Mouse (Mus musculus) kidney, postnatal 25 days (tissue): ENCODE data around the gene Tspan18.

Source experiments
- DNase-seq, 2 experiments: peaks; one replicate each; pipeline ENCODE4 v3.0.0; 2021; ENCODE audit warnings: mixed read lengths in 2 of 2

The Tspan18 gene

DNA sequence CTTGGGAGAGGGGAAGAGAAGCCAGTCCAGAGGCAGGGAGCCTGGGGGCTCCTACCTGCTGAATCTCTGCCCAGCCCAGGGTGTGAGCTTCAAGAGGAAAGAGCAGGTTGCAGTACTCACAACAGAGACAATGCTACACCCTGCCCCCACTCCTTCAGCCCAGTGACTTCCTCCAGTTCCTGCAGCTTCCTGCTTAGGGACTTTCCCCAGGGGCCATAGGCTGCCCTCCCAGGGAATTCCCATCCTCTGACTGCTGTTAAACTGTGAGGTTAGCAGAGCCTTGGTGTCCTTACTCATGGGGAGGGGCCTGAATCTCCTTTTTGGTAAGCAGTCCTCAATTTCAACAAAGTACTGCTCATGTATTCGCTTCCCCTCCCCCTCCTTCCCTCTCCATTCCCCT is 120.1 kb downstream of the Tspan18 start:
- DNase-seq, result peak; percentile 46 to 70

DNA sequence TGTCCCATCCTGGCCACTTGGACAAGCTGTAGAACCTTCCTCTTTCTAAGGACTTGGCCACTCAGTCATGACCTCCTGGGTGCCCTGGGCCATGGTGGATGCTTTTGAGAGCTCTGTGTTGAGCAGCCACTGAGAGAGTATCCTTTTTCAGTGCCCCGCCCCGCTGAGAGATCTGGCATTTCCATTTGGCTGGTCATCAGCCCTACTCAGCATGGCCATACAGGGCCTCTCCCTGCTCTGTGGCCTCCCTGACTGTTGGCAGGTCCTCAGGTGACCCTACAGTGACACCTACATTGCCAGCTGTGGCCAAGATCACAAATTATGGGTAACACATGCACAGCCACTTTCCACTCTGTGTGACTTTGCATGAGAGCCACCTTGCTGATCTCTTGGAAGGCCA is 121.4 kb downstream of the Tspan18 start:
- DNase-seq, result no peak

DNA sequence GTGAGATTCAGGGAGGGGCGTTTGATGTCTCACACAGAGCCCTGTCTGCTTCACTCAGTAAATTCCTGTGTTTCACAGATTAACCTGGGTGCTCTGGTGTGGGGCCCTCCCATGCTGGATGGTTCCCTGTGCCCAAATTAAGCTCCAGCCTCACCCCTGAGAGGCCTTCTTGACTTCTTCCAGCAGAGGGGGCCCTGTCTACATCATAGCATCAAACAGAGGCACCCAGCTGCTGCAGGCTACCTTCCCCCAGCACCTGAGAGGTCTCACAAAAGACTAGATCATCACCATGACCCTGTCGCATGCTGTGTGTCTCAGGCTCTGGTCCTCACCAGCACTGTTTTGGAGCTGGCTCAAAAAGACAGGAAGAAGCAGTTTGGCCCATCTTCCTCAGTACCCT is 121.9 kb downstream of the Tspan18 start:
- DNase-seq, result no peak

DNA sequence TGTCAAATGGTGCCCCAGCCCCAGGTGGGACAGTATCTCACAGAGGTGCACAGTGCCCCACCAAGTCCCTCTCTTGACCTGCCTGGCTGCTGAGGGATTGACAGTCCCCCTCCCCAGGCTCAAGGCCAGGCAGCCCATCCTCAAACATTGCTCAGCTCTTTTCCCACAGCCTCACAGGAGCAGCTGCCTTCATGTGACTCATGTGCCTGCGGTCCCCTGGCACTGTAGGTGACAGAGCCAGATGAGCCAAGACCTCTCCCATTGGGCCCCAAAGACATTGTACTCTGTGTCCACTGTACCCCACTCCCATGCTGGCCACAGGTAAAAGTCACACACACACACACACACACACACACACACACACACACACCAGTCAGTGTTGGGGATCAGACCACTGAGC is 128.2 kb downstream of the Tspan18 start:
- no peak for DNase-seq

DNA sequence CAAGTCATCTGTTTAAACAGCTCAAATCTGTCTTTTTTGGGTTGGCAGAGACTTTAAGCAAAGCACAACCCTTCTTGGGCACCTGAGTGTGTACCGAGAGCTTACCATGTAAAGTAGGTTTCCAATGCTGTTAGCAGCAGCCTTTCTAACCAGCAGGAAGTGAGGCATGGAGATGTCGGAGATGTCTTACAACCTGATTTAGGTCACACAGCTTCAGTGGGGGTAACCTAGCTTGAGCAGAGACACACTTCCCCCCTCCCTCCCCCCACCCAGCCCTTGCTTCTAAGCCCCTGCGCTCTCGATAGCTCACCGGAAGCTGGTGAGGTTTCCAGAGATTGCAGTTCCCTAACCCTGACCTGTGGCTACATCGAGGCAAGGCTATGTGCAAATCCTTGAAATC is 129.7 kb downstream of the Tspan18 start:
- DNase-seq, result peak in 1 of 2 experiments; percentile 19

DNA sequence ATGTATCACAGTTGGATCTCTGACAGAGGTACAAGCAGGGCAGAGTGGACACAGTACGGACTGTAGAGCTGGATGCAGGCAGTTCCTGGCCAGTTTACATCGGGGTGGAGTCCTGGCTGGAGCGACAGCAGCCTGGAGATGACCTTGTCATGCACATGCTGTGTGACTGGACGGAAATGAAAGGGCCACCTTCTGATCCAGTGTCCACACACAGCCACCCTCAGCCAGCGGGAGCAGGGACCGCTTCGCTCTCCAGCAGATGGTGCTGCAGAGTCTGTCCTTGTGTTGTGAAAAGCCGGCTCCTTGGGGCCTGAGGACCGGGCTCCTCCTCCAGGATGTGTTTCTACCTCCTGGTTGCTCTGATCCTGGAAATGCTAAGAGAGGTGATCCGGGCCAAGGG is 130.6 kb downstream of the Tspan18 start:
- DNase-seq, result peak; percentile 75 to 78

DNA sequence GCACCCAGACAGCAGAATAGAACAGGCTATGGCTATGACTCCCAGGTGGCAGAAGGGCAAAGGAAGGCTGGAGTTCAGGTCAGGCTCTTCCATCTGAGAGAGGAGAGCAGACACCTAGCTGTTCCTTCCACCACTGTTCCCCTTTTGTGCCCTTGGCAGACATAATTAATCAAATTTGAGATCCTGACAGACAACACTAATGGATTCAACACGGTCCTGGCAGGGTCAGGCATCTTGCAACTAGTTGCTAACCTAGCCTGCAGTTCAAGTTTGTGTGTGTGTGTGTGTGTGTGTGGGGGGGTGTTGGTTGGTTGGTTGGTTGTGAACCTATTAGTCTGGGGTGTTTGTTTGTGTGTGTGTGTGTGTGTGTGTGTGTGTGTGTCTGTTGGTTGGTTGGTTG is 131.5 kb downstream of the Tspan18 start:
- peak in 1 of 2 experiments; percentile 21 for DNase-seq

DNA sequence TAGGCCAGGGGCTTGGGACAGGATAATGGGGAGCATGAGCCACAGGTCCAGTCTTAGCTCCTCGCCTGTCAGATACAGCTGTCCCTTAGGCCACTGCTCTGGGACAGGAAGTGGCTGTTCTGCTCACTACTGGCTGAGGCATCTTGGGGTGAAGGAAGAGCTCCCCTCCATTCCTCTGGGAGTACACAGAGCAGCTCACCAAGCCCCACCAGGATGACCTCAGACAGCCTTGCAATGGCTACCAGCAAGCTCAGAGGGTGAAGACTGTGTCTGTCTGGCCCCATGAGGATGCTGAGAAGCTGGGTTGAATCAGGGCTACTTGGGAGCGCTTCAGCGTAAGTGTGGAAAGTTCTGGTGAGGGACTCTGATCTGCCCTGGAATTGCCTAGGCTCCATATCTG is 132.3 kb downstream of the Tspan18 start:
- no peak for DNase-seq

DNA sequence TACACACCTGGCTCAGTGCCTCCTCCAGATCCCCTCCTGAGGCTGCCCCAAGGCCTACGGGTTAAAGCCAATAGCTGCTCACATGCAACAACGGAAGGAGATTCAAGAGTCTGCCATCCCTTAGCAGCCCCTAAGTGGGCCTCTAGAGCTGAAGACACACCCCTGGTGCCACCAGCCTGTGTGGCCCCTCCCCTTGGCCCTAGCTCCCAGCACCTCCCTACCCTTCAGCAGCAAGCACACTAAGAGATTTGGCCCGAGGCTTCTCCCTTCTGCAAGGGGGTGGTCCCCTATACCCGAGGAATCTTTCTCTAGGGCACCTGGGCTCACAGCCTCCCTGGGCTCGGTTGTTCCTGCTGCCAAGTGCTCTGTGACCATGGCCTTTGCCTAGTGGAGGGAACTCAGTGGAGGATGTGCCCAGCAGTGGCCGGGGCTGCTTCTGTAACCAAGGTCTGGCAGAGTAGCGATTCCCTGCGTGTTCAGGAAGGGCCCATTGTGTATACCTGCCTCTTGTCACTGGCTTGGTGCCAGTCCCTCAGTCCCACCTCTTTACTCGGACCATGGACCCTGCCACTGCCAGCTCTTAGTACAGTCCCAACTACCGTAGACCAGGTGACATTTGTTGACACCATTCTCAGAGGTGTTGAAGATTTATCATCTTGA is 133.5 kb downstream of the Tspan18 start:
- peak in 1 of 2 experiments; percentile 39 for DNase-seq

DNA sequence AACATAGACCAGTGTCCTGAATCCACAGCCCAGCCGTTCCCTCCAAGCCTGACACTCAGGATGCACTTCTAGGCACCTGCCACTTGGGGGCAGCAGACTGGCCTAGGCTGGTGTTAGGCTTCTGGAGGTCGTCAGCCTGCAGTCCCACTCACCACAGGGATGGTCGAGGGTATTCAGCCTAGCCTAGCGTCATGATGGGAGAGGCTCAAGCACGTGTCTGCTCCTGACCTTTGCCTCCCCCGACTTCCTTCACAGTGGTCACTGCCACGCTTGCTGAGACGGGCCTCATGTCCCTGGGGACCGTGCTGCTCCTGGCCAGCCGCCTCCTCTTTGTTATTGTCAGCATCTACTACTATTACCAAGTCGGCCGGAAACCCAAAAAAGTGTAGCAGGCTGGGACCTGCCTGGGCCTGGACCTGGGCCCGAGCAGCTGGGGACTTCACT is 134.8 kb downstream of the Tspan18 start:
- DNase-seq, result peak; percentile 87 to 92

DNA sequence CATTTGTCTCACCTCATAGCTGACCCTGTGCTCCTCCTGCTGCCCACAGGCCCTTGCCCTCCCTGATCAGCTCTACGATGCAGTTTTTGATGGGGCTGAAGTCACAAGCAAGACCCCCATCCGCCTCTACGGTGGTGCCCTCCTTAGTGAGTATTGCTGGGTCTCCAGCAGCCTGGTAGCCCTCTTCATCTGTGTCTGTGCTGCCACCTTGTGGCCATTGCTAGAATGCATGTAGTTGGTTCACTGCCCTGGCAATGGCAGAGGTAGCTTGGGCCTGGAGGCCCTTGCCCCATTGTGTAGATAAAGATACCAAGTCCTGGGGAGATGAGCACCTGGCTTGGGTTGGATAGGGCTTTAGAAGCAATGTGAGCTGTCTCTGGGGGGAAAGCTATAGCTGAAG is 135.5 kb downstream of the Tspan18 start:
- DNase-seq, result peak; percentile 89 to 98

DNA sequence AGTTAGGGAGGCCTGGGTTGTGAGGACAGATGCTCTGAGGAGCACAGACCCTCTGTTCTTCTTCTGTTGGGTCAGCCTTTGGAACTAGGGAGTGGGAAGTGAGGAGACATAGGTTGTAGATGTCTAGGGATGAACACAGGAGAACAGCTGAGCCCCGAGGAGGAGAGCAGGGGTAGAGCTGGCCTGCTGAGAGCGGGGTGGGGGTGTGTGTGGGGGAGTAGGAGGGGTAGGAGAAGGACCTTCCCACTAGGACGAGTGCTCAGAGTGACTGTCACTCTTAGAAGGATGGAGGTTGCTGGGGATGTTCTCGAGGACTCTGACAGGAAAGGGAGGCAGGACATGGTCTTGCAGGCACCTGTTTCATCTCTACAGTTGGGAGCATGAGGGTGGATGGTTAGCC is 140.5 kb downstream of the Tspan18 start:
- no peak for DNase-seq

DNA sequence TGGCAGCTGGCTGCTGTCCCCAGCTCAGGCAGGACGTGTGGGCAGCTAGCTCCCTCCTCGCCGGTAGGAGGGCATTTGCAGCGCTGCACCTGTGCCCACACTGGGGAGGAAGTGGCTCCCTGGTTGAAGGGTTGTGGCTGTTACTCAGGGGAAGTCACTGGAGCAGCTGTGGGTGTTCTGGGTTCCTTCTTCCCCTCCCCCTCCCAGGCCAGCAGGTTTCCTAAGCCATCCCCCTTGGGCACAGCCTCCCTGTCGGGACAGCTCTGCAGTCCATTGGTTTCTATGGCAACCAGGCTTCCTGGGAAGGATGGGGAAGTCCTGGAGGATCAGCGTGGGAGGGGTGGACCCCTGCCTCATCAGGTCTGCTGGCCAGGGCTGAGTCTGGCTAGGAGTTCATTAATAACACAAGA is 141.6 kb downstream of the Tspan18 start:
- DNase-seq, result peak in 1 of 2 experiments; percentile 56

DNA sequence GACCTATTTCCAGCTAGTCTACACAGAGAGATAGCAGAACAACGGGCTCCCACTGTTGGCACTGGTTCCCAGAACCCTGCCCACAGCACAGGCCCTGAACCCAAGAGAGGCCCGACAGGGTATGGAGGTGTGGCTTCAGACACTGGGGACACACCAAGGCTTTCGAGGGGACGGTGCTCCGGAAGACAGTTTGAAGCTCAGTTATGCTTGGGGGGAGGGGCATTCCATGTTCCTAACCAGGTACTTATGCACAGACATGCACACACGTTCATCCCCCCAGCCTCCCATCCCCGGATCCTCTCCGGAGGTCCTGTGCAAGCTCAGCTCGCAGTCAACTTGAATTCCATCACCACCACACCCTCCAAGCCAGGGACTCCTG is 142.1 kb downstream of the Tspan18 start:
- no peak for DNase-seq

DNA sequence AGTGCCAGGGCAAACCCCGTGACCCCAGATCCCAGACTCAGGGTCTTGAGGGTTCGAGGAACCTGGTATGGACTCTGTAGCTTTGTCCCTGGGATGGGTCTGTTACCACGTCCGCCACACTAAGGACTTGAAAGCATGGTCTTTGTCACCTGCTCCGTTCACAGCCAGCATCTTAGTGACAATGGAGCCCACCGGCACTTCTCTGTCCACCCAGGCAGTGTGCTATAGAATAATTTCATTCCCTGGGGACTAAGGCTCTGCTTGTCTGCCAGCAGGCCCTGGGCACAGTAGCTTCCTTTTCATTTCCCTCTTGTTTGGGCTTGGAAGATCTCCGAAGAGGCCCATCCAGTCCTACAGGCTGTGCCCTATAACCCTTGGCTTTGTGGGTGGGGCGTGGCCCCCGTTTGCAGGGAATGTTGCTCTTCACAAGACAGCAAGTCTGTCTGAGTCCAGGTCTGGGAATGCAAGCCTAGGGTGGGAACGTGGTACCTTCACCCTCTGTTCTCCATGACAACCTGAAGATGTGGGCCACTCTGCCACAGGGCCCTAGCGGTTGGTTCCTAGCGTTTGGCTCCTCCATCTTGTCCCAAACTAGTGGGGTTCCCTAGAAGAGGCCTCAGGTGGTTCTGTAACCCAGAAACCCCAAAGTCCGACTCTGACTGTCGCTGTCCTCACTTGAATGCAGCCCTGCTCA is 142.7 kb downstream of the Tspan18 start:
- no peak for DNase-seq

DNA sequence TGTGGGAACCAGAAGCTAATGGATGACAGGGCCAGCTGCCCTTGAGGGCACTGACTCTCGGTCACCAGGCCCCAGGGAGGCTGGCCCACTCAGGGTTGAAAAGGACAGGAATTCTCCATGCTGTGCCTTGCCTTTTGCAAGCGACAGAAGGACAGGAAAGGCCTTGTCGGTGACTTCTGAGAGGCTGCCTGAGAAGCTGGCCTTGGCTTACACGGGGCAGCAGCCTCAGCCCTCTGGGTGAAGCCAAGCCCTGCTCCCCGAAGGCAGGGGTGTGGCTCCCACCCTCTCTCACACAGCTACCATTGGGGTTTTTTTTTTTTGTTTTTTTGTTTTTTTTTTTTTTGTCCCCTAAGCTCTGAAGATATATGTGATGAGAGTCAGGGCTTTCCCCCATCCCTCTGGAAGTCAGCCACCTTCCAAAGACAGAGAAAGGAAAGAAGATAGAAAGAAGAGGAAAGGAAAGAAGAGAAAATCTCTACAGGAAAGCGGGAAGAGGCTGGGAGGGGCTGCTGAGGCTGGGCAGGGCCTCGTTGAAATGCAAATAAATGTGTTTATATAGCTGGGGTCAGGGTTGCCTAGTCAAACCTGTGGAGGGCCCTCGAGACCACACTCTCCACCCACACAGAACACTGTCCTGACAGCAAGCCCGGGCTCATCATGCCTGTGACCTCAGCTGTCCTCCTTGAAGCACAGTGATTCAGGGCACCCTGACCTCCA is 143.4 kb downstream of the Tspan18 start:
- DNase-seq, result peak; percentile 29 to 52

DNA sequence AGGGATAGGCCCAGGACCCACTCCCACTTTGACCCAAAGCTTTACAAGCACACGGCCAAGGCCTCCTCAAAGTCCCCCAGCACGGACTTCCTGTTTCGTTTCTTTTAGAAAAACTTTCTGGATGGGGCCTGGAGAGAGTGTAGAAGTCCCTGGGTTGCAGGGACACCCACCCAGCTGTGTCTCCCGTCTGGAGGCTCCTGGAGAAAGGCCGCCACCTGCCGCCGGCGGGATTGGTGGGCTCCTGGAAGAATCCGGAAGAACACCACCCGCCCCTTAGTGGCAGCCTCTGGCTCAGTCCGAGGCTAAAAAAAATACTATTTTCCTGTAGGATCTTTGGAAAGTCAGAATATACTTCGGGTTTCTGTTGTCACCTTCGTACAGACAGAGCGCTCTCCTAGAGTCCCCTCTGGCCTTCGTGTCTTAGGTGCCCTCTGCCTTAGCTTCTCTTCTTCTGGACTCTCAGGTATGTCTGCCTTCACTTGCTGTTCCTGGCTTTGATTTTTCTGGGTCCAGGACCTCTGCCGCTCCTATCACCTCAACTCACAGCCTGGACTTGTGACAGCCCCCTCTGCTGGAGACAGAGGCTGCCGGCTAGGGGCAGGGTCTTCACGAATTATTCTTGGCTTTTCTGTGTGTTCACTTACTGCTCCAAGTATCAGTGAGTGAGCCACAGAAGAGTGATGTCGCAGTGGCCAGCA is 145.4 kb downstream of the Tspan18 start:
- DNase-seq, result peak; percentile 59 to 72

DNA sequence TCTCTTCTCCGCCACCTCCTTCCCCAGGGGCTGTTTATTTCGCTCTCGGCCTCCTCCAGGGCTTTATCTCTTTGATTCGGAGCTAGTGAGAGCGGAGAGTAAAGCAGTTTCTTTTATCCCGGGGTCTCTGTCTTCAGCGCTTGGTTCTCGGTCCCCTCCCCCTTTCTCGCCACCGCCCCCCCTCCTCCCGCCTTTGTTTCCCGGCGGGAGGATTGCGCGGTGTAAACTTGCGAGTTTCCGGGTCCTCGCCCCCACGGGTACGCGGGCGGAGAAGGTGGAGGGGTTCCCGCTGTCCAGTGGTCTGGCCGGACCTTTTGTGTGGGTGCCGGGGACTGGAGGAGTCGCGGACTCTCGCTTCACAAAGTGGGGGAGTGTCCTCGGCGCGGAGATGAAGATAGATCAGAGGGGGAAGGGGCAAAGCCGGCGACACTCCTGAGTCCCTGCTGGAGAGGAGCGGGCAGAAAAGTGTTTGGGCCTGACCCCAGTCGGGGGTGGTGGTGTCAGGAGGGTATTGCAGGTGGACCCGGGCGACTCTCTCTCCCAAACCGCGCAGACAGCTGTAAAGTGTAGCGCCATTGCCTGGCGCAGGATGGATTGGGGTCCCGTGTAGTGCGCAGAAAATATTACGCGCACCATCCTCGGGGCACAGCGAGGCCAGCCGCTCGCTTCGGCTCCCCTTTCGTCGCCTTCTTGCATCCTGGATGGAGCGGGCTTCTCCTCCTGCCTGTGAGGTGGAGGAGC is 146.1 kb downstream of the Tspan18 start:
- peak in 1 of 2 experiments; percentile 14 for DNase-seq

DNA sequence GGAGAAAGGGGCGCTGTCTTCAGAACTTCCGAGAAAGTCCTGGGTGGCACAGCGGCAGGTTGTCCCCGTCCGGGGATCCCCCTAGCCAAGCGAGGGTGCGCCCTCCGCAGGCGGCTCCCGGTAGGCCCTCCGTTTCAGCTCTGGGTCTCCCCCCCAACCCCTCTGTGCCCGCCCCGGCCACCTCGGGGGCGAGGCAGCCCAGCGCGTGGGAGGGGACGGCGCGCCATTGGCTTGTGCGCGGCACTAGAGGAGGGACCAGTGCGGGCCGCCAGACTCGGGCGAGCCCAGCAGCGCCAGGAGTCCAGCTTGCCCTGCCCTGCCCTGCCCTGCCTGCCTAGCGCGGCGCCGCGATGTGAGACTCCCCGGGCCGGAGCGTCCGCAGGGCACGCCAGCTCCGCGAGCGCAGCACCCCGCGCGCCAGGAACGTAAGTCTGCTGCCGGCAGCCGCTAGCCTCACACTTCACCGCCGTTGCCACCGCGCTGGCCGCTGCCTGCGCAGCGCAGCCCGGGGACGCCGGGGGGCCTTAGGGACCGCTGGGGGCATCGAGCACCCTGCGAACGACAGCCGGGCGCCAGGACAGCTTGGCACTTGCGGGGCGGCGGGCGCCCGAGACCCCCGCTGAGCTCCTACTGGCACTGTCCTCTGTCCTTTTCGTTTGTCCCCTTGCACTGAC is 146.8 kb downstream of the Tspan18 start, which contains the start of gene Trp53i11:
Gene Trp53i11 (plus strand): TSS at position 226 of the 674 bp plus-strand sequence.
- DNase-seq, result peak; percentile 82 to 93

DNA sequence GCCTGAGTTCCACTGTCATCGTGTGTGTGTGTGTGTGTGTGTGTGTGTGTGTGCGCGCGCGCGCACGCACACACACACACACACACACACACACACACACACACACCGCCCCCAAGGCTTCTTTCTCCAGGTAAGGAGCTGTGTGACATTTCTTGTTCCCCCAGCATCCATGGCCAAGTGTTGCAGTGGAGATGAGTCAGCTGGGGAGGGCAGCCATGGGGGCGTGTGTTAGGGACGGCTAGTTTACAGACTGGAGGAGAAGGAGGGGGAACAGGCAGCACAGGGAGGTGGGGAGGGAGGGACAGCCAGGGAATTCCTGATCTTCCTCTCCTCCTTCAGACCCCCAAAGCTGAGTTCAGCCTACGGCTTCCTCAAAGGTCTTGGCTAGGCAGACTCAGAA is 151.4 kb downstream of the Tspan18 start:
- DNase-seq, result no peak

DNA sequence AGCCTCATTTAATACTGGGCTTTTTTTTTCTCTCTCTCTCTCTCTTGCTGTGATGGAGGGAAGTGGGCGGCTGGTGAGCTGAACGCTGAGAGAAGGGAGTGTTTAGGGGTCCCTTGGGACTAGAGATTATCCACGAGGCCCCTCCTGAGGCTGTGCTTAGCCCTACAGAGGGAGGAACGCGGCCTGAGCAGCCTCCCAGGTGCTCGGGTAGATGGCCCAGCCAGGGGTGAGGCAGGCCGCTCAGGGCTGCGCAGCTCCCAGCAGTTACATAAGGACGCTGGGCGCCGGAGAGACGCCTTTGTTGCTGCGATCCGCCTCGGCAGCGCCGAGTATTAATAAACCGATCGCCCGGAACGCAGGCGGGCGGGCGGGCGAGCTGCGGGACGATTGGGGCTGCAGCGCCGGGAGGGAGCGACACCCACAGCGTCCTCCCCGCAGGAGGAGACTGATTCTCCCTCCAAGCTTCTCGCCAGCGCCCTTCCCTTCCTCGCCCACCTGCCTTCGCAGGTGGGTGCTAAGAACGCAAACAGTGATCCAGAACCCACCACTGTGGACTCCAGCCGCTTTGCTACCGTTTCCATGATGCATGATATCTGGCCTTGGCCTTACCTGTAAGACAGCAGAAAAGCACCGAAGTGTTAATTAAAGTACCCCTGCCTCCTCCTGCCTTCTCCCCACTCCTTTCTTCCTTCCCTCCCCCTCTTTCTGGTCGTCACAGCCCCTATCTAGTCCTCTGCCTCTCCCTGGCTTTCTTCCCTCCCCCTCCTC is 154.0 kb downstream of the Tspan18 start:
- peak; percentile 41 to 66 for DNase-seq
